Mouse (Mus musculus) stomach, embryonic 14.5 days (tissue): ENCODE data around the gene Dchs1. TPM values are rescaled to one million over a fixed set of nuclear protein-coding genes. Genes with fewer than 3 reads are reported as not detected.
A peak's percentile ranks its signal among the peaks of the same experiment; 100 is the strongest.

Experiments used
- ATAC-seq: fragments of 200-750 bp; cut with Nextera tagmentation; 2 replicates; pipeline ENCODE4 v1.8.0; 2017; ENCODE audit warnings: low read depth, moderate TSS enrichment; ENCODE audit not compliant: insufficient number of reproducible peaks, insufficient read depth, low FRiP score
- H3K27ac ChIP-seq: fragments of 300-500 bp; sonication (generic); 2 replicates; pipeline ENCODE4 v1.5.1; 2014; ENCODE audit warnings: mild to moderate bottlenecking, low read length, moderate library complexity, mixed read lengths
- H3K27me3 ChIP-seq: fragments of 300-500 bp; sonication (generic); 2 replicates; pipeline ENCODE4 v1.6.1; 2014; ENCODE audit warnings: low read length, control low read depth, mixed read lengths; ENCODE audit not compliant: control insufficient read depth, insufficient read depth
- H3K36me3 ChIP-seq: fragments of 300-500 bp; sonication (generic); 2 replicates; pipeline ENCODE4 v1.6.1; 2014; ENCODE audit warnings: mild to moderate bottlenecking, control low read depth, low read length, moderate library complexity, mixed read lengths; ENCODE audit not compliant: control insufficient read depth, insufficient read depth
- H3K4me1 ChIP-seq: fragments of 300-500 bp; sonication (generic); 2 replicates; pipeline ENCODE4 v1.6.1; 2014; ENCODE audit warnings: low read length, control low read depth, mixed read lengths; ENCODE audit not compliant: control insufficient read depth, insufficient read depth
- H3K4me2 ChIP-seq: fragments of 300-500 bp; sonication (generic); replicated peaks from 2 replicates; pipeline ENCODE4 v1.6.1; 2014; ENCODE audit warnings: low read depth, low read length, control low read depth
- H3K4me3 ChIP-seq: fragments of 300-500 bp; sonication (generic); 2 replicates; pipeline ENCODE4 v1.5.1; 2014; ENCODE audit warnings: low read depth, low read length, control low read depth
- H3K9ac ChIP-seq: fragments of 300-500 bp; sonication (generic); replicated peaks from 2 replicates; pipeline ENCODE4 v1.6.1; 2014; ENCODE audit warnings: low read depth, mild to moderate bottlenecking, control low read depth, low read length, moderate library complexity, mixed read lengths
- H3K9me3 ChIP-seq: fragments of 300-500 bp; sonication (generic); 2 replicates; pipeline ENCODE4 v1.6.1; 2016; ENCODE audit warnings: low read depth, low read length, control low read depth; ENCODE audit not compliant: control insufficient read depth
- WGBS: fragments of 180-500 bp; shearing (Covaris S2); extraction: QIAGEN DNeasy Blood & Tissue Kit; methylation state at CpG from one replicate; pipeline ENCODE4 v1.1.7; 2014; 5-methylcytosine and 5-hydroxymethylcytosine counted together
- polyA plus RNA-seq: library from polyadenylated mRNA; unstranded; fragments of >200 nt; fragmentation: Nextera tagmentation; extraction: Ambion mirVana; gene quantifications from 2 replicates; pipeline ENCODE4 v1.2.1, GENCODE M21; 2014

Gene Dchs1
- polyA plus RNA-seq, 1 experiment from 2014 or later, result 20.5 TPM

GRCm38 (mm10) chr7:105726144-105726979 is 61.1 kb downstream of the Dchs1 start:
- Histone ChIP-seq H3K27me3 (no peaks in the 10 kb centered on the region), H3K4me2 (no peak overlapping the region), H3K9ac (no peak overlapping the region), H3K27ac (no peak overlapping the region), H3K4me1 (no peaks in the 10 kb centered on the region), H3K9me3 (no peaks in the 10 kb centered on the region), H3K36me3 (no peaks in the 10 kb centered on the region; the same call in none of the 2 replicates), H3K4me3 (no peak overlapping the region)
- WGBS, result 80% methylated on average over 4 of the region's 4 CpGs
- ATAC-seq, result peak; percentile 81

DNA sequence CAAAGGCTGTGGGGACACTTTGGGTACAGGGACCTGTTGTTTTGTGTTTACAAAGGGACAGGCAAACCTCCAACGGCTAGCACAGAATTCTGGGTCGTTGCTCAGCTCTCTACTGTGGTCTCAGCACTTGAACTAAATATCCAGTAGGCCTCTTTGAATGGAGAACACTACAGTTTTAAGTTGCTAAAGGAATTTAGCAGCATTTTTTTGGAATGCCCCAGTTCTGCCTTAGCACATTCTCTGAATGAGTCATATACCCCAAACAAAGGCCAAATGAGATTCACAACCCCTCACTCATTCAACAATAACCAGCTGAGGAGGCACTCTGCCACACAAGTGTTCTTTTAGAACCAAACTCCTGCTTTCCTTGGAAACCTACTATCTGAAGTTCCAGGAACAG is 65.5 kb downstream of the Dchs1 start:
- 61% methylated on average over 2 of the region's 2 CpGs for whole genome bisulfite sequencing
- Histone ChIP-seq H3K4me2 (no peak overlapping the region), H3K9me3 (no peaks in the 10 kb centered on the region), H3K4me1 (no peaks in the 10 kb centered on the region), H3K9ac (no peak overlapping the region), H3K4me3 (no peak overlapping the region), H3K27me3 (no peaks in the 10 kb centered on the region), H3K36me3 (no peaks in the 10 kb centered on the region), H3K27ac (no peak overlapping the region)
- no peak for ATAC-seq

DNA sequence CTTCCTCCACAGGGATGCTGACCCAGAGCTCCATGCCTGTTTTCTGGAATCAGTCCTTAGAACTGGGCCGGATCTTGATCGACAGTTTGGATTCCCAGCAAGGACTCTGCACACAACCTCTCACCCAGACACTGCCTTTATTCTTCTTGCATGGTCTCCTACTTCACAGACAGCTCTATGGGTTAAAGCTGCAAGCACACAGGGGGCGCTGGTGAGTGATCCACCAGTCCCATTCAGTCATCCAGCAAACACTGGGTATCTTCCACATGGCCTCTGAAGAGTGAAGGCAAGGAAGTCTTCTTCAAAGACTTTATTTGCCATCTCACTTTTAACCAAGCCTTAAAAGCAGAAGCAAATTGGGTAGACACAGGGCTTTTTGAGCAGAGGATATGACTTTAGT is 72.1 kb downstream of the Dchs1 start:
- H3K27ac ChIP-seq, result no peak overlapping the region
- H3K27me3 ChIP-seq, result no peaks in the 10 kb centered on the region
- no peak overlapping the region for H3K9ac ChIP-seq
- ATAC-seq, result no peak
- no peaks in the 10 kb centered on the region for H3K9me3 ChIP-seq
- no peak overlapping the region for H3K4me2 ChIP-seq
- WGBS, result 57% methylated on average over 3 of the region's 3 CpGs
- H3K4me3 ChIP-seq, result no peak overlapping the region
- no peaks in the 10 kb centered on the region for H3K4me1 ChIP-seq
- H3K36me3 ChIP-seq, result no peaks in the 10 kb centered on the region

GRCm38 (mm10) chr7:105708733-105709132 is 78.7 kb downstream of the Dchs1 start:
- no peak overlapping the region for H3K27ac ChIP-seq
- no peaks in the 10 kb centered on the region for H3K36me3 ChIP-seq
- no peak for ATAC-seq
- H3K27me3 ChIP-seq, result no peaks in the 10 kb centered on the region
- no peak overlapping the region for H3K9ac ChIP-seq
- no peaks in the 10 kb centered on the region for H3K4me1 ChIP-seq
- no peak overlapping the region for H3K4me3 ChIP-seq
- 88% methylated on average over 5 of the region's 5 CpGs for WGBS
- no peaks in the 10 kb centered on the region for H3K9me3 ChIP-seq
- no peak overlapping the region for H3K4me2 ChIP-seq

DNA sequence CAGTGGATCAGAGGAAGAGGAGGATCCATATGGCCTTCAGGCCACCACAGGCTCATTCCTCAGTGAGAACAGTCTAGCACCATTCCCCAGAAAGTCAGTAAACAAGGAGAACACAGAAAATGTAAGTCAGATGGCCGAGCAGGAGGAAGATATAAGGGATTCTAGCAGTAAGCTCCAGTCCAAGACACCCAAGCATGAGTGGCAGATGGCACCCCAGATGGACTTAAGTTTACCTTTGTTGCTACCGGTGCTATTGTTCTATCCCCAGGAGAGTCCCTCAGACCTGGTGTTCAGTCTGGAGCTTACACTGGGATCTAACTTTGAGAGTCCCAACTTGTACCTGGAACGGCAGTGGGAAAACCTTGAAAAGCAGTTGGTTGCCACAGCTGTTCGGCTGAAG is 83.6 kb downstream of the Dchs1 start:
- H3K27ac ChIP-seq, result no peak overlapping the region
- no peak overlapping the region for H3K4me3 ChIP-seq
- no peaks in the 10 kb centered on the region for H3K9me3 ChIP-seq
- 87% methylated on average over 4 of the region's 4 CpGs for WGBS
- H3K4me1 ChIP-seq, result no peaks in the 10 kb centered on the region
- no peak for ATAC-seq
- H3K27me3 ChIP-seq, result no peaks in the 10 kb centered on the region
- H3K9ac ChIP-seq, result no peak overlapping the region
- H3K36me3 ChIP-seq, result no peaks in the 10 kb centered on the region
- H3K4me2 ChIP-seq, result no peak overlapping the region

GRCm38 (mm10) chr7:105703184-105703583 is 84.3 kb downstream of the Dchs1 start:
- 84% methylated on average over 16 of the region's 16 CpGs for WGBS
- H3K27me3 ChIP-seq, result no peaks in the 10 kb centered on the region
- H3K9ac ChIP-seq, result no peak overlapping the region
- no peaks in the 10 kb centered on the region for H3K4me1 ChIP-seq
- no peaks in the 10 kb centered on the region for H3K9me3 ChIP-seq
- H3K4me3 ChIP-seq, result no peak overlapping the region
- no peak overlapping the region for H3K4me2 ChIP-seq
- no peaks in the 10 kb centered on the region for H3K36me3 ChIP-seq
- no peak overlapping the region for H3K27ac ChIP-seq
- ATAC-seq, result no peak

Other genes with a start within 250 kb of the Dchs1 start
- gene Smpd1, start 233.3 kb downstream of the Dchs1 start, polyA plus RNA-seq, result 40.4 and 40.6 TPM in 2 replicates
- gene Apbb1, start 206.0 kb downstream of the Dchs1 start, polyA plus RNA-seq, result 41.8 and 47.2 TPM in 2 replicates
- gene Hpx, start 187.5 kb downstream of the Dchs1 start, polyA plus RNA-seq, result 0.38 and 0.46 TPM in 2 replicates
- 28.8 and 29.1 TPM in 2 replicates for gene Trim3, start 154.1 kb downstream of the Dchs1 start, polyA plus RNA-seq
- 203 and 209 TPM in 2 replicates for gene Timm10b, start 147.6 kb downstream of the Dchs1 start, polyA plus RNA-seq
- 88.9 and 94.0 TPM in 2 replicates for gene Arfip2, start 147.2 kb downstream of the Dchs1 start, polyA plus RNA-seq
- gene Gm45799, start 147.1 kb downstream of the Dchs1 start, polyA plus RNA-seq, result 24.1 and 35.7 TPM in 2 replicates
- gene Dnhd1, start 136.8 kb downstream of the Dchs1 start, polyA plus RNA-seq, result 1.5 and 2.0 TPM in 2 replicates
- gene Ilk, start 51.1 kb downstream of the Dchs1 start, polyA plus RNA-seq, result 373 and 394 TPM in 2 replicates
- 39.0 and 40.2 TPM in 2 replicates for gene Rrp8, start 50.3 kb downstream of the Dchs1 start, polyA plus RNA-seq
- 133 and 135 TPM in 2 replicates for gene Taf10, start 43.3 kb downstream of the Dchs1 start, polyA plus RNA-seq
- 79.9 and 80.2 TPM in 2 replicates for gene Tpp1, start 35.4 kb downstream of the Dchs1 start, polyA plus RNA-seq
- 349 TPM in 2 replicates for gene Mrpl17, start 23.4 kb upstream of the Dchs1 start, polyA plus RNA-seq
- 1.4 TPM in 1 of 2 replicates, not detected in the other for gene Gm4070, start 166.3 kb upstream of the Dchs1 start, polyA plus RNA-seq